Mouse (Mus musculus): Measurements from ENCODE around the gene Ropn1l. TPM values are rescaled to one million over a fixed set of nuclear protein-coding genes. Genes with fewer than 3 reads are reported as not detected.
A peak's percentile ranks its signal among the peaks of the same experiment; 100 is the strongest.

Ropn1l gene
- polyA plus RNA-seq, 1 experiment from 2014 or later, result 4.3 TPM

DNA sequence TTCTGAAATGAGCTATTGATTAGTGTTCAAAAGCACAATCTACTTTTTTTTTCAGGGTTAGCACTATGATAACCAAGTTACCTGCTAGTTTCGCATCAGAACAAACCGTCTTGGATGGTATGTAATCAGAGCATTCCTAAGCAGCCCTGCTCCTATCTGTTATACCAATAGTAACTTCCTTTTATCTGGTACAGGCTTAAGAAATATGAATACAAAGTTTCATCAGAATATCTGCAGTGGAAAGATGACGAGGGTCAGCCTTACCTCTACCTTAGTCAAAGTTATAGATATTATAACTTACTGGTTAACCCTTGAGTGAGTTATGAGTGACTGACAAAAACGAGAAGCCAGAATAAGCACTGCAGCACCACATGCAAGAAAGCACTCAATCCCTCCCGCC is 12.8 kb upstream of the Ropn1l start:
- DNase-seq (ENCODE audit: extremely low spot score, low spot score), result no peak
- H3K36me3 ChIP-seq (replicated peaks), result peaks cover 96% of the 10 kb centered on the region
- H3K9me3 ChIP-seq, result no peaks in the 10 kb centered on the region
- no peak overlapping the region for H3K4me3 ChIP-seq
- no peak overlapping the region for H3K27ac ChIP-seq
- H3K4me1 ChIP-seq, result no peaks in the 10 kb centered on the region
- WGBS, result 90% methylated on average over 5 of the region's 5 CpGs
- no peaks in the 10 kb centered on the region for H3K27me3 ChIP-seq (ENCODE audit: poor library complexity, severe bottlenecking)

- peaks cover 96% of the 10 kb centered on the region for H3K36me3 ChIP-seq (replicated peaks)
These were observed 12.3 kb upstream of the Ropn1l start for GRCm38 (mm10) chr15:31465806-31466205.

DNA sequence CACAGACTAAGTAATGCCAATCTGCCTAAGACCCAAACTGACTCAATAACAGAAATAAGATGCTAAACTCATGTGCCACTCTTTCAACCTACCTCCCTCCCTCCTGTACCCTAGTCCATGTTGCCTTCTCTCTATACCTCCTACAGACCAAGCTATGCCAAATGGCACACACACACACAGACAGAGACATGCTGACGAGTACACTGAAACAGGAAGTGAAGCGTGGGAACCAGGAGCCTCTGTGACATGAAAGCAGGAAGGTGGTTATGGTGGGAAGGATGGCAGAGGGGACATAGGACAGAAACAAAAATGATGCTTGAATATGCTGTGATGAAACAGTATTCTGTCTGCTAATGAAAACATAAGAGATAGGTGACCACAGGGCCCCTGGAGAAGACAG is 7.0 kb upstream of the Ropn1l start:
- H3K27me3 ChIP-seq (ENCODE audit: poor library complexity, severe bottlenecking), result no peaks in the 10 kb centered on the region
- no peak for DNase-seq (ENCODE audit: extremely low spot score, low spot score)
- H3K9me3 ChIP-seq, result no peaks in the 10 kb centered on the region
- H3K4me3 ChIP-seq, result no peak overlapping the region
- H3K27ac ChIP-seq, result no peak overlapping the region
- H3K4me1 ChIP-seq, result no peaks in the 10 kb centered on the region
- peaks cover 86% of the 10 kb centered on the region for H3K36me3 ChIP-seq (replicated peaks)
- 87% methylated on average over 2 of the region's 2 CpGs for WGBS

More at GRCm38 (mm10) chr15:31465806-31466205, 12.3 kb upstream of the Ropn1l start:
- DNase-seq (ENCODE audit: extremely low spot score, low spot score), result no peak
- Histone ChIP-seq H3K9me3 (no peaks in the 10 kb centered on the region), H3K27me3 (ENCODE audit: poor library complexity, severe bottlenecking) (no peaks in the 10 kb centered on the region), H3K4me3 (no peak overlapping the region), H3K27ac (no peak overlapping the region), H3K4me1 (no peaks in the 10 kb centered on the region)
- whole genome bisulfite sequencing, result 96% methylated on average over 2 of the region's 2 CpGs

DNA sequence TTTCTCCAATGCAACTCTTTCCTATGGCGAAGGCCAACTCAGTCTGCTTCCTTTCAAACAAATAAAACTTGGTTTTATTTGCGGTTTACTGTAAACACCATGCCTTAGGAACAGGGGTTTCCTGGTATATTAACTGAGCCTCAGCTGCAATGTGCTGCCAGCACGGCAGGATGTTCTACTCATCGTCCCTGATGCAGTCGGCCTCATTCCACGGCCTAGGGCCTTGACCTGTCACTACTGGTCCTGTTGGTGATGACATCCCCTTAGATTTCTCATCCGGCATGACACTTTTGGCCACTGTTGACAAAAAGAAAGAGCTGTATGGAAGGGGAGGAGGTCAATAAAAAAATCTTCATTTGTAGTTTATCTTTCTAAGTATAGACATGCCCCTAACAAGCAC is 4.5 kb upstream of the Ropn1l start:
- DNase-seq (ENCODE audit: extremely low spot score, low spot score), result no peak
- Histone ChIP-seq H3K4me3 (no peak overlapping the region), H3K9me3 (no peaks in the 10 kb centered on the region), H3K27ac (no peak overlapping the region), H3K36me3 (replicated peaks) (peaks cover 68% of the 10 kb centered on the region), H3K27me3 (ENCODE audit: poor library complexity, severe bottlenecking) (no peaks in the 10 kb centered on the region), H3K4me1 (peaks cover 10% of the 10 kb centered on the region)
- WGBS, result 95% methylated on average over 7 of the region's 7 CpGs

- H3K27ac ChIP-seq, result no peak overlapping the region
- no peak overlapping the region for H3K4me3 ChIP-seq
- 95% methylated on average over 5 of the region's 5 CpGs for WGBS
- peaks cover 27% of the 10 kb centered on the region for H3K4me1 ChIP-seq
- peaks cover 5% of the 10 kb centered on the region; the same call in 1 of the 2 replicates for H3K27me3 ChIP-seq (ENCODE audit: poor library complexity, severe bottlenecking)
- DNase-seq (ENCODE audit: extremely low spot score, low spot score), result no peak
- H3K36me3 ChIP-seq (replicated peaks), result peaks cover 51% of the 10 kb centered on the region
- no peaks in the 10 kb centered on the region for H3K9me3 ChIP-seq
These were observed 2.8 kb upstream of the Ropn1l start for GRCm38 (mm10) chr15:31456381-31456780.

DNA sequence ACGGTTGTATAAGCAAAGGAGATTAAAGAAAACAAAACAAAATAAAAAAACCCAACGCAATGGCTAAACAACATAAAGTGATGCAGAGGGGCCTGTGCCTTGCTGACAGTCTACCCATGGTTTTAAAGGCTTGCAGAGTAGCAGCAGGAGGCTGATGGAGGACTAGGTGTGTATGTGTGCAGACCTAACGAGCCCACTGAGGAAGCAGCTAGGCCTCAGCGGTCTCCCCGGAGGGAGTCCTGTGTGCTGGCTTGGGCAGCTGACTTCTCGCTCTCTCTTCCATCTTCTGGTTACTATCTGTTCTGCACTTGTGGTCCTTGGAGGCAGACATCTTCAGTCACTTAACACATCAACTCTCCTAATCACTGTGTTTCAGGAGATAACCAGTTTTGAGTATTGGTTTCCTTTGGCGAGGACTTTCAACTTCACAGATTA is 1.3 kb upstream of the Ropn1l start:
- WGBS, result 81% methylated on average over 7 of the region's 7 CpGs
- peaks cover 36% of the 10 kb centered on the region for H3K36me3 ChIP-seq (replicated peaks)
- H3K4me1 ChIP-seq, result peaks cover 34% of the 10 kb centered on the region
- H3K27me3 ChIP-seq (ENCODE audit: poor library complexity, severe bottlenecking), result peaks cover 5% of the 10 kb centered on the region; the same call in 1 of the 2 replicates
- no peak overlapping the region for H3K4me3 ChIP-seq
- no peak overlapping the region for H3K27ac ChIP-seq
- DNase-seq (ENCODE audit: extremely low spot score, low spot score), result no peak
- no peaks in the 10 kb centered on the region for H3K9me3 ChIP-seq

DNA sequence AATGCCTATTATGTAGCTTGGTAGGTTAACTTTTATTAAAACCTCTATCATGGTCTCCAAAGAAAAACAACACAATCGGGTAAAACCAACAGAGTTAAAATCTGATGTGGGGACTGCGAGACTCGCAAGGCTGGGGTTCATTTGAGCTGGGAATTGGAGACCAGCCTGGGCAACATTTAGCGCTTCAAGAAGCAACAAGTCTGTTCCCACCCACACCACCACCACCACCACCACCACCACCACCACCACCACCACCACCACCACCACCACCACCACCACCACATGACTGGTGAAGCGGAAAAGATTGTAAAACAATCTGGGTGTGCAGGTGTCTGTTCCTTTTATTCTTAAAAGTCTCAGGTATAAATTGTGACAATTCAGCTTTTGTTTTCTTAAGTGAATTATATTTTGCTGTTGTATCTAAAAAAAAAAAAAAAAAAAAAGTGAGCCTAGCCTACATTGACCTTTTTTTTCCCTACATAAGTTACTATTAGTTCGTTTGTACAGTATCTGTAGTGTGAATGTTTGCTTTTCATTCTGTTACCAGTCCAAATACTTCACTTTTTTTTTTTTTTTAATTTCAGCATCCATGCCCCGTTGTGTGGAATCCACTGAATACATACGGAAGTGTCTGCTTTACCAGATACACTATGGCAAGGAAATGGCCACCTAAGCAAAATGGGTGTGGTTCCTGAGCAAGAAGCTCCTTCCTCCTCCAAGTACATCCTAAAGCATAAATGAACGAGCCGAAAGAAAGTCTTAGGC is 741 bp upstream of the Ropn1l start:
- Histone ChIP-seq H3K36me3 (replicated peaks) (peaks cover 30% of the 10 kb centered on the region), H3K27me3 (ENCODE audit: poor library complexity, severe bottlenecking) (peaks cover 5% of the 10 kb centered on the region; the same call in 1 of the 2 replicates), H3K27ac (peak overlapping the region; percentile 91), H3K9me3 (no peaks in the 10 kb centered on the region), H3K4me3 (peak overlapping the region; percentile 68), H3K4me1 (peaks cover 37% of the 10 kb centered on the region)
- DNase-seq (ENCODE audit: extremely low spot score, low spot score), result no peak
- WGBS, result 58% methylated on average over 10 of the region's 10 CpGs

DNA sequence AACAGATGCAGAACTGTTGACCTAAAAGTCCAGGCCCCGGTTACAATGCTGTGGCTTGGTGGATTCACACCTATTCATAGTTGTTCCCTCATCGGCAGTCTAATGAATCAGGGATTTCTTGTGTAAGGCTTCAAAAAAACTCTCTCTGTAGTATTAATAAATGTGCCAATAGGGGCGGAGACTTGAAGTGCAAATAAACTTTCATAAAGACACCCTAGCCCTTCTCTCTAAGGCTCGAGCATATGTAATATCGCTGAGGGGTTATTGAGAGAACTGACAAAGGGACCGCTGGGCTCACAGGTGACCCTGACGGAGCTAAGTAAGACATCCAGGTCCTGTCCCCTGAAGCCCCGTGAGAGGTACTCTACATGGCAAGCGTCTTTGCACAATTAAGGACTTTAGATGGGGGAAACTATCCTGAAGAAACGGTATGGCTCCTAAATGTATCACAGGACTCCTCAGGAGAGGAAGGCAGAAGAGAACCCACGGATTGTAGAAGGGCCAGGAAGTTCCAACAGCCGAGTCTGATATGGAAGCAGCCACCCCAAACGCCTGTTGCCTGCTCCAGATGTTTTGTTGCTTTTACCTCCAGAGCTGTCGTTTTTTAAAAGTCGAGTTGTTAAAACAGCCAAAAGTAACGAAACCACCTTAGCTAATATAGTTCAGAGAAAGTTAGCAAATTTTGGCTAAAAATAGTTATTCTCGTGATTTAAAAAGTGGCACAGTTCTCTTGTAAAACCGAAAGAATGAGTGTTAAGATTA is 1.0 kb downstream of the Ropn1l start:
- no peaks in the 10 kb centered on the region for H3K9me3 ChIP-seq
- peaks cover 12% of the 10 kb centered on the region for H3K36me3 ChIP-seq (replicated peaks)
- H3K4me3 ChIP-seq, result peak overlapping the region; percentile 68
- peaks cover 37% of the 10 kb centered on the region for H3K4me1 ChIP-seq
- H3K27me3 ChIP-seq (ENCODE audit: poor library complexity, severe bottlenecking), result peaks cover 5% of the 10 kb centered on the region; the same call in 1 of the 2 replicates
- no peak for DNase-seq (ENCODE audit: extremely low spot score, low spot score)
- 59% methylated on average over 18 of the region's 18 CpGs for WGBS
- peak overlapping the region; percentile 91 for H3K27ac ChIP-seq

GRCm38 (mm10) chr15:31449772-31450171 is 3.8 kb downstream of the Ropn1l start:
- Histone ChIP-seq H3K36me3 (replicated peaks) (0 out of 2 replicates have a peak, but pooled peaks cover under 1% of the 10 kb centered on the region), H3K27me3 (ENCODE audit: poor library complexity, severe bottlenecking) (peaks cover 5% of the 10 kb centered on the region; the same call in 1 of the 2 replicates), H3K4me1 (peaks cover 39% of the 10 kb centered on the region), H3K9me3 (no peaks in the 10 kb centered on the region), H3K27ac (no peak overlapping the region), H3K4me3 (no peak overlapping the region)
- DNase-seq (ENCODE audit: extremely low spot score, low spot score), result no peak
- WGBS, result 19% methylated on average over 2 of the region's 2 CpGs

DNA sequence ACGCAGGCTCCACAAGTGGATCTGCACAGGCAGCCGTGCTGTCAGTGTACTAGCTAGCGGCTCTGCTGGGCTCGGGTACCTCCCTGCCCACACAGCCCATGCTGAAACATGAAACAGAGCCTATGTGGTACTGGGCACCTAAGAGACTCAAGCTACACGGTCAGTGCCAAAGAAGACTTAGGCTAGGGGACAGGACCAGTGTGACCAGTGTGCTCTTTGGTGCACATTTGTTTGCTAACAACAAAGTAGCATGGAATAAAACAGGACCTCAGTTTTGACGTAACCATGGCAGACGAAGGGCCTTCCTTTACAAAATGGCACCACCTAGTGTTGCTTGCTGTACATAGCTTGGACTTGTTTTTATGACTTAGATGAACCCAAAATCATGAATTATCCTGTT is 6.4 kb downstream of the Ropn1l start:
- H3K27me3 ChIP-seq (ENCODE audit: poor library complexity, severe bottlenecking), result no peaks in the 10 kb centered on the region
- no peaks in the 10 kb centered on the region for H3K36me3 ChIP-seq (replicated peaks)
- H3K9me3 ChIP-seq, result no peaks in the 10 kb centered on the region
- H3K4me3 ChIP-seq, result no peak overlapping the region
- peaks cover 20% of the 10 kb centered on the region for H3K4me1 ChIP-seq
- H3K27ac ChIP-seq, result no peak overlapping the region
- WGBS, result 45% methylated on average over 7 of the region's 7 CpGs
- DNase-seq (ENCODE audit: extremely low spot score, low spot score), result no peak

- no peaks in the 10 kb centered on the region for H3K27me3 ChIP-seq (ENCODE audit: poor library complexity, severe bottlenecking)
- DNase-seq (ENCODE audit: extremely low spot score, low spot score), result no peak
- H3K27ac ChIP-seq, result no peak overlapping the region
- 0 out of 2 replicates have a peak, but pooled peaks cover 2% of the 10 kb centered on the region for H3K4me1 ChIP-seq
- no peak overlapping the region for H3K4me3 ChIP-seq
- no peaks in the 10 kb centered on the region for H3K36me3 ChIP-seq (replicated peaks)
- 92% methylated on average over 4 of the region's 4 CpGs for WGBS
- no peaks in the 10 kb centered on the region for H3K9me3 ChIP-seq
These were observed 10.8 kb downstream of the Ropn1l start for GRCm38 (mm10) chr15:31442698-31443097.

- Histone ChIP-seq H3K9me3 (no peaks in the 10 kb centered on the region), H3K27me3 (ENCODE audit: poor library complexity, severe bottlenecking) (no peaks in the 10 kb centered on the region)
- WGBS, result 90% methylated on average over 6 of the region's 6 CpGs
These were observed 11.5 kb downstream of the Ropn1l start for GRCm38 (mm10) chr15:31441996-31442395.

DNA sequence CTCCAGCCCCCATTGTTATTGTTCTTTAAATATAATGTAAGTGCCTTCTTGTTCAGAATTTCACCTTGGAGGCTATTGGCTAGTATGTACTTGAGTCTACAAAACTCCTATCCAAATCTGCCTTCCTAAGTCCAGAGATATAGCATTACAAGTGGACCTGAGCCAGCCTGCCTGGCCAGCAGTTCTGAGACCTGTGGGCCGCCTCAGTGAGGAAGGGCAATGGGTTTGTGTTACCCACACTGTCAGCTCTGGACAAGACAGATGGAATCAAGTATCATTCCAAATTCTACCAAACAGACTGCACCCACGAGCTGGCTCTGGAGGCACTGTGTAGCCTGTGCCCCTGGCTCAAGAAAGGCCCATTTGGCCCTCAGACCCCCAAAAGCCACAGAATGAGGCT is 16.7 kb downstream of the Ropn1l start:
- no peaks in the 10 kb centered on the region for H3K36me3 ChIP-seq (replicated peaks)
- no peak overlapping the region for H3K27ac ChIP-seq
- H3K4me1 ChIP-seq, result no peaks in the 10 kb centered on the region
- no peak overlapping the region for H3K4me3 ChIP-seq
- no peaks in the 10 kb centered on the region for H3K27me3 ChIP-seq (ENCODE audit: poor library complexity, severe bottlenecking)
- DNase-seq (ENCODE audit: extremely low spot score, low spot score), result no peak
- no peaks in the 10 kb centered on the region for H3K9me3 ChIP-seq
- WGBS, result 82% methylated on average over 2 of the region's 2 CpGs

More at GRCm38 (mm10) chr15:31441996-31442395, 11.5 kb downstream of the Ropn1l start:
- no peaks in the 10 kb centered on the region for H3K36me3 ChIP-seq (replicated peaks)
- H3K4me3 ChIP-seq, result no peak overlapping the region
- H3K27ac ChIP-seq, result no peak overlapping the region
- DNase-seq (ENCODE audit: extremely low spot score, low spot score), result no peak
- H3K4me1 ChIP-seq, result 0 out of 2 replicates have a peak, but pooled peaks cover 1% of the 10 kb centered on the region
